Mouse (Mus musculus): ENCODE data around the gene Smok3b. TPM values are rescaled to one million over a fixed set of nuclear protein-coding genes. Genes with fewer than 3 reads are reported as not detected.

The Smok3b gene
- polyA plus RNA-seq, 1 experiment, result 0.06 TPM

DNA sequence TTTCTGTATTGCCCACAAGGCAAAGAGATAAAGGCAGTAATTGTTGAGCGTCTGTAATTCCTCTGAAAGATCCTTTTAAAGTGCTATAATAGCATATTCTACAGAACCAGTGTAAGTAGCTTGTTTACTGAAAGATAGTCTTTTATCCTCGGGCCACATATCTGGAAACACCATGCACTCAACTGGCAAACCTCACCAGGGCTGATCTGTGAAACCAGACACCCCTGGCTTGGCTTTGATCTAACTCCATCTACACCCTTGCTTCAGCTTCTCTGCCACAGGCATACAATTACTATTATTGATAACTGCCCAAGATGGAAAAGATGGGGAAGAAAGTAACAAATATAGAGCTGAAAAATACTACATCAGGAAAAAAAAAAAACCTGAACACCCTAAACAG lies 63.3 kb downstream of the Smok3b start:
- no peaks in the 10 kb centered on the region for H3K27me3 ChIP-seq (replicated peaks)
- H3K9me3 ChIP-seq, result 0 out of 2 replicates have a peak, but pooled peaks cover 4% of the 10 kb centered on the region
- H3K4me3 ChIP-seq (replicated peaks), result peak overlapping the region; percentile 97
- H3K4me1 ChIP-seq, result peaks cover 32% of the 10 kb centered on the region
- peaks cover 18% of the 10 kb centered on the region for H3K36me3 ChIP-seq (replicated peaks; ENCODE audit: low read length)
- TF ChIP-seq FLI1 (IDR thresholded peaks at IDR 0.05; ENCODE audit: low read length), result no peak
- no peak for TF ChIP-seq GATA1 (IDR thresholded peaks at IDR 0.05; ENCODE audit: borderline replicate concordance, low read length)

DNA sequence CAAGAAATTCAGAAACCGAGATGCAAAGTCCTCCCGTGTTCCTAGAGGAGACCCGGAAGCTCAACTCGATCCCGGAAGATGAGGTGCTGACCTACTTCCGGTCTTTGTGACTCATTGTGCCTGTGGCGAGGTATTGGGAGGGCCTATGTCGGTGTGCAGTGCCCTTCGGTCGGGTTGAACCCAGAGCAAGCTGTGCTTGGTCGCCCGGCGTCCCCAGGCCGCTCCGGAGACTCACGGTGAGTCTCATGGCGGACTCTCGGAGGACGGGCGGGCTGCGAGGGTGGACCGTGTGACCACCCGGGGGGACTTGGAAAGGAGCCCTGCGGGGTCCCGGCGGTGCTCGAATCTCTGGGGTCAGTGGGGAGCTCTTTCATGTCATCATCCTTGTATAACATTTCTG lies 63.8 kb downstream of the Smok3b start, which contains the start of gene Zkscan1:
Gene Zkscan1 (plus strand): TSS at position 89 of the 400 bp plus-strand sequence.
- TF ChIP-seq GATA1 (IDR thresholded peaks at IDR 0.05; ENCODE audit: borderline replicate concordance, low read length) (no peak), FLI1 (IDR thresholded peaks at IDR 0.05; ENCODE audit: low read length) (no peak)
- Histone ChIP-seq H3K9me3 (0 out of 2 replicates have a peak, but pooled peaks cover 4% of the 10 kb centered on the region), H3K4me1 (peaks cover 32% of the 10 kb centered on the region), H3K4me3 (replicated peaks) (peak within 1 kb of the TSS; percentile 97), H3K27me3 (replicated peaks) (no peaks in the 10 kb centered on the region), H3K36me3 (replicated peaks; ENCODE audit: low read length) (peaks cover 18% of the 10 kb centered on the region)

DNA sequence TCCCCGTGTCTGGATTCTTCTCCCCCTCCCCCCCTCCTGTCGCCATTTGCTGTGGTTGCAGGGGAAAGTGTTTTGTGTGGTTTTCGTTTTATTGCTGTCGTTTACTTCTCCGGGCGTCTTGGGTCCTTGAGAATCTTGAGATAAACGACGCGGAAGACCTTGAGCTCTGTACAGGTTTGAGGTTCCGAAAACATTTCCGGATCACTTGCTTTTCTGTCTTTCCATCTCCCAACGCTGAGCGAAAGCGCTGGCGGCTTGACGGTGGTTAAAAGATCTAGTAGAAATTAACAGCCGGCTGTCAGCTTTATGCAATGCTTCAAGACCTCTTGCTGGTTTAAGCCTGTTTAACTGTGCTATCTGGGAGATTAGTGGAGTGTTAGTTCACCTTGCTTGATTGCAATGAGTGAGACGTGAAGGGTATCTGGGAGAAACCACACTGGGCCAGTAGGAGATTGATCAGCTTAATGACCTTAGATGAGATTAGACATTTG lies 64.2 kb downstream of the Smok3b start:
- H3K4me3 ChIP-seq (replicated peaks), result peak overlapping the region; percentile 97
- peaks cover 32% of the 10 kb centered on the region for H3K4me1 ChIP-seq

DNA sequence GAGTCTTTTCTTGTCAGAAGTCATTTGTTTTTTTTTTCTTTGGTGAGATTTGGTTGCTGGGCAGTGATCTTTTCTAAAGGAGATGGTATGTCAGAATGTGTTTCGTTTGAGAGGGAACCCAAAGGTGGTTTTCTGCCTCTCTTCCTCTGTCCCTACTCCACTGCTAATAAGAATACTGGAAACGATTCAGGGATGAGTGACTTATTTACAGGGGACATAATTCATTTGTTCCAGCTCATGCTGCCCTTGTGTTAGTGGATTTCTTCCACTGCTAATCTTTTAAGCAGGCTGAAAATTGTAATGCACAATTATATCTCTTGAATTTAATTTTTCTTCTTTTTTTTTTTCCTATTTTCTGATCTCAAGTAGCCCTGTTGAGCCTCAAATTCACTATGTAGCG lies 65.6 kb downstream of the Smok3b start:
- Histone ChIP-seq H3K9me3 (no peaks in the 10 kb centered on the region), H3K4me3 (replicated peaks) (no peak overlapping the region), H3K36me3 (replicated peaks; ENCODE audit: low read length) (peaks cover 20% of the 10 kb centered on the region), H3K27me3 (replicated peaks) (no peaks in the 10 kb centered on the region), H3K4me1 (peaks cover 32% of the 10 kb centered on the region)
- TF ChIP-seq FLI1 (IDR thresholded peaks at IDR 0.05; ENCODE audit: low read length) (no peak), GATA1 (IDR thresholded peaks at IDR 0.05; ENCODE audit: borderline replicate concordance, low read length) (no peak)

More for the DNA sequence above, 64.2 kb downstream of the Smok3b start:
- Histone ChIP-seq H3K36me3 (replicated peaks; ENCODE audit: low read length) (peaks cover 18% of the 10 kb centered on the region), H3K27me3 (replicated peaks) (no peaks in the 10 kb centered on the region), H3K9me3 (0 out of 2 replicates have a peak, but pooled peaks cover 4% of the 10 kb centered on the region)
- TF ChIP-seq FLI1 (IDR thresholded peaks at IDR 0.05; ENCODE audit: low read length) (no peak), GATA1 (IDR thresholded peaks at IDR 0.05; ENCODE audit: borderline replicate concordance, low read length) (no peak)

DNA sequence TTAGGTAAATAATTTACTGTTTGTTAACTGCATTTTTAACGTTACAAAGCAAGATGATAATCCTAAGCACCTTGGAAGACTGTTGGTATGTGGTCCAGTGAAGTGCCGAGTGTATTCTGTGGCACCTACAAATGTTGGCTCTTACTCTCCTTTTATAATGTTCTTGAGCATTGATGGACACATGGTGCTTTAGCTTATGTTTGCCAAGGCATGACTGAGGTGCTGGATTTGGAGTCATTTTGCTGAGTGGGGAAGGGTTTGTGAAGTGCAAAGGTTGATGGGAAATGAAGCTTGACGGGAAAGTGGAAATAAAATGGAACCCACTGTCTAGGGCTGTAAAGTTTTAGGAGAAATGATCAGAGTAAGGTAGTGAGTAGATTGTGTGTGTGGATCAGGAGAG lies 67.1 kb downstream of the Smok3b start:
- H3K4me3 ChIP-seq (replicated peaks), result no peak overlapping the region
- H3K27me3 ChIP-seq (replicated peaks), result no peaks in the 10 kb centered on the region
- peaks cover 36% of the 10 kb centered on the region for H3K4me1 ChIP-seq
- peaks cover 31% of the 10 kb centered on the region for H3K36me3 ChIP-seq (replicated peaks; ENCODE audit: low read length)
- TF ChIP-seq GATA1 (IDR thresholded peaks at IDR 0.05; ENCODE audit: borderline replicate concordance, low read length), result no peak
- TF ChIP-seq FLI1 (IDR thresholded peaks at IDR 0.05; ENCODE audit: low read length), result no peak
- H3K9me3 ChIP-seq, result no peaks in the 10 kb centered on the region

DNA sequence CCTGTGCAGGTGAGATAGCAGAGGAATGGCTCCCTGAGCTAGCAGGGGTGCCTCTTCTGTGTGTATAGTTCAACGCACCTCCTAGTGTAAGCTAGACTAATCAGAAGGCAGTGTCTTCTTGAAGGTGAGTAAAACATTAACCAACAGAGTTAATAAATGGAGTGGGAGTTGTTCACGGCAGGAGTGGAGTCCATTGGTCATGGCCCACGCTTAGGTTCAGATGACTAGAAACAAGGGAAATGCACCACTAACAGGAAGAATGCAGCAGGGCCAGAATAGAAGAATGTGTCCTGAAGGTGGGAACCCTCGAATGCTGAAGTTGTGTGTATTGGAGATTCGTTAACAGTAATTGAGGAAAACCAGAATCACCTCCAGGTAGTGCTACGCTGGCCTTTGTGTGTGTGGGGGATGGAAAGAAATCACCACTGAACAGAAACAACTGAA lies 67.9 kb downstream of the Smok3b start:
- Histone ChIP-seq H3K27me3 (replicated peaks) (no peaks in the 10 kb centered on the region), H3K9me3 (no peaks in the 10 kb centered on the region), H3K4me3 (replicated peaks) (no peak overlapping the region), H3K4me1 (peaks cover 36% of the 10 kb centered on the region), H3K36me3 (replicated peaks; ENCODE audit: low read length) (peaks cover 37% of the 10 kb centered on the region)
- TF ChIP-seq FLI1 (IDR thresholded peaks at IDR 0.05; ENCODE audit: low read length), result no peak
- TF ChIP-seq GATA1 (IDR thresholded peaks at IDR 0.05; ENCODE audit: borderline replicate concordance, low read length), result no peak

DNA sequence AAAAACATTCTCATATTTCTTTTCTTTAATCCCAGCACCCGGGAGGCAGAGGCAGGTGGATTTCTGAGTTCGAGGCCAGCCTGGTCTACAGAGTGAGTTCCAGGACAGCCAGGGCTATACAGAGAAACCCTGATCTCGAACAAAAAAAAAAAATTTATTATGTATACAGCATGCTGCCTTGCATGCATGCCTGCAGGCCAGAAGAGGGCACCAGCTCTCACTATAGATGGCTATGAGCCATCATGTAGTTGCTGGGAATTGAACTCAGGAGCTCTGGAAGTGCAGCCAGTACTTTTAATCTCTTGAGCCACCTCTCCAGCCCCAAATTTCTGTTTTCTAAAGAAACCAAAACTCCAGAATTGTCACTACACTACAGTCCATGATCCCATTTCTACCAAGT lies 69.0 kb downstream of the Smok3b start:
- peaks cover 36% of the 10 kb centered on the region for H3K4me1 ChIP-seq
- peaks cover 48% of the 10 kb centered on the region for H3K36me3 ChIP-seq (replicated peaks; ENCODE audit: low read length)
- H3K9me3 ChIP-seq, result no peaks in the 10 kb centered on the region
- TF ChIP-seq FLI1 (IDR thresholded peaks at IDR 0.05; ENCODE audit: low read length) (no peak), GATA1 (IDR thresholded peaks at IDR 0.05; ENCODE audit: borderline replicate concordance, low read length) (no peak)
- H3K27me3 ChIP-seq (replicated peaks), result no peaks in the 10 kb centered on the region
- H3K4me3 ChIP-seq (replicated peaks), result no peak overlapping the region

DNA sequence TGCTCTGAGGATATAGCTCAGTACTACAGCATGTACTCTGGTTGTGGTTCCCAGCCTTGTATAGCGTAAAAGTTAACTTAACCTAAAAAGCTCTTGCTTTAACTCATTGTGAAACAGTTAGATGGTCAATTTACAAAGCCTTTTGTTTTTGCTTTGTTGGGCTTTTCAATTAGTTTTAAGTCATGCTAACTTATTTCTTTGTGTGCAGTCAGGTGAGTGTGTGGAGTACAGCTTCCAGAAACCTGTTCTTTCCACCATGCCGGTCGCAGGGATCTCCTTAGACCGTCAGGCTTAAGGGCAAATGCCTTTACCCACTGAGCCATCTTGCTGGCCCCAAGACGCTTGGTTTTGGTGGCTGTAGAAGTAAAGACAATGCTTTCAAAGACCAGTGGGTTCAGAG lies 69.5 kb downstream of the Smok3b start:
- Histone ChIP-seq H3K9me3 (no peaks in the 10 kb centered on the region), H3K4me1 (peaks cover 35% of the 10 kb centered on the region), H3K27me3 (replicated peaks) (no peaks in the 10 kb centered on the region), H3K36me3 (replicated peaks; ENCODE audit: low read length) (peaks cover 53% of the 10 kb centered on the region), H3K4me3 (replicated peaks) (no peak overlapping the region)
- TF ChIP-seq FLI1 (IDR thresholded peaks at IDR 0.05; ENCODE audit: low read length) (no peak), GATA1 (IDR thresholded peaks at IDR 0.05; ENCODE audit: borderline replicate concordance, low read length) (no peak)

DNA sequence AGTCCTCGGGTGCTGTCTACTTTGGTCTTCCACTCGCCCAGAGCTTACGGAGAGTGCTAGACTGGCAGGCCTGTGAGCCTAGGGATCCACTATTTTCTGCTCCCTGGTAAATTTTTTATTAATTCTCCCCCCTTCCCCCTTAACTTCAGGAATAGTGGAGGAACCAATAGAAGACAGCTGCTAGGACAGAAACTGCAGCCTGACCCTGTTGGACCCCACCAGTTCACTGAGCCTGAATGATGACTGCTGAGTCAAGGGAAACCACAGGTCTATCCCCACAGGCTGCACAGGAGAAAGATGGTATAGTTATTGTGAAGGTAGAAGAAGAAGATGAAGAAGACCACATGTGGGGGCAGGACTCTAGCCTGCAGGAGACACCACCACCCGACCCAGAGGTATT lies 71.5 kb downstream of the Smok3b start:
- TF ChIP-seq GATA1 (IDR thresholded peaks at IDR 0.05; ENCODE audit: borderline replicate concordance, low read length), result no peak
- TF ChIP-seq FLI1 (IDR thresholded peaks at IDR 0.05; ENCODE audit: low read length), result no peak
- peaks cover 66% of the 10 kb centered on the region for H3K36me3 ChIP-seq (replicated peaks; ENCODE audit: low read length)
- H3K27me3 ChIP-seq (replicated peaks), result no peaks in the 10 kb centered on the region
- no peak overlapping the region for H3K4me3 ChIP-seq (replicated peaks)
- no peaks in the 10 kb centered on the region for H3K9me3 ChIP-seq
- H3K4me1 ChIP-seq, result peaks cover 20% of the 10 kb centered on the region

DNA sequence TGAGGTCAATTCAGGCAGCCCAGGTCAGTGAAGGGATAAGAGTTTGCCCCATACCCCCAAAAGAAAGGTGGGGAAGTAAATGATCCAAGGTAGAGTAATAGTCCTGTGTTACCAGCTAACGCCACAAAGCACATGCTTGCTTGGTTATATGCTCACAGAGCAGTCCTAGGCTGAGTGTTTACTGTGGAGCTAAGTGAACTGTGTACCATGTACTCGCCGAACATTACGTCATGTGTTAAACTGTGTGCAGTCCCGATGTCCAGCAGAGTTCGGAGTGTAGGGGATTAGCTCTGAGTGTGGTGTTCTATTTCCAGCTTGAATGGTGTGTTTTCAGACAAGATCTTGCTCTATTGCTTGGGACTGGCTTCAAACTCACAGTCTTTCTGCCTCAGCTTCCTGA lies 73.2 kb downstream of the Smok3b start:
- TF ChIP-seq FLI1 (IDR thresholded peaks at IDR 0.05; ENCODE audit: low read length) (no peak), GATA1 (IDR thresholded peaks at IDR 0.05; ENCODE audit: borderline replicate concordance, low read length) (no peak)
- Histone ChIP-seq H3K36me3 (replicated peaks; ENCODE audit: low read length) (peaks cover 73% of the 10 kb centered on the region), H3K4me1 (peaks cover 5% of the 10 kb centered on the region; the same call in 1 of the 2 replicates), H3K4me3 (replicated peaks) (no peak overlapping the region), H3K27me3 (replicated peaks) (no peaks in the 10 kb centered on the region), H3K9me3 (no peaks in the 10 kb centered on the region)

Other genes with a start within 250 kb of the Smok3b start
- gene Ppp1r35, start 242.6 kb upstream of the Smok3b start, polyA plus RNA-seq (2012; ENCODE audit: insufficient read depth, low replicate concordance), result 104 and 105 TPM in 2 replicates
- 88.7 and 584 TPM in 2 replicates for gene Mepce, start 233.8 kb upstream of the Smok3b start, polyA plus RNA-seq (2012; ENCODE audit: insufficient read depth, low replicate concordance)
- 0.70 TPM in 1 of 2 replicates, not detected in the other for gene Zcwpw1, start 233.6 kb upstream of the Smok3b start, polyA plus RNA-seq (2012; ENCODE audit: insufficient read depth, low replicate concordance)
- gene Pilra, start 185.1 kb upstream of the Smok3b start, polyA plus RNA-seq (2012; ENCODE audit: insufficient read depth, low replicate concordance), result 1.1 TPM in 1 of 2 replicates, not detected in the other
- not detected in 2 replicates for gene Pilrb1, start 163.3 kb upstream of the Smok3b start, polyA plus RNA-seq (2012; ENCODE audit: insufficient read depth, low replicate concordance)
- gene Pilrb2, start 149.6 kb upstream of the Smok3b start, polyA plus RNA-seq (2012; ENCODE audit: insufficient read depth, low replicate concordance), result 0.83 TPM in 1 of 2 replicates, not detected in the other
- gene Cyp3a13, start 99.8 kb upstream of the Smok3b start, polyA plus RNA-seq (2012; ENCODE audit: insufficient read depth, low replicate concordance), result not detected in 2 replicates
- gene Gjc3, start 58.3 kb upstream of the Smok3b start, polyA plus RNA-seq (2012; ENCODE audit: insufficient read depth, low replicate concordance), result 0.68 TPM in 1 of 2 replicates, not detected in the other
- gene Azgp1, start 39.9 kb upstream of the Smok3b start, polyA plus RNA-seq (2012; ENCODE audit: insufficient read depth, low replicate concordance), result not detected in 2 replicates
- gene Smok3a, start 168 bp upstream of the Smok3b start, polyA plus RNA-seq (2012; ENCODE audit: insufficient read depth, low replicate concordance), result not detected in 2 replicates
- not detected in 2 replicates for gene Smok3c, start 31.8 kb downstream of the Smok3b start, polyA plus RNA-seq (2012; ENCODE audit: insufficient read depth, low replicate concordance)
- 0.38 TPM in 1 of 2 replicates, not detected in the other for gene Zkscan1, start 63.7 kb downstream of the Smok3b start, polyA plus RNA-seq (2012; ENCODE audit: insufficient read depth, low replicate concordance)
- 0.86 TPM in 1 of 2 replicates, not detected in the other for gene Zscan21, start 95.5 kb downstream of the Smok3b start, polyA plus RNA-seq (2012; ENCODE audit: insufficient read depth, low replicate concordance)
- 0.13 TPM in 1 of 2 replicates, not detected in the other for gene Zfp113, start 134.3 kb downstream of the Smok3b start, polyA plus RNA-seq (2012; ENCODE audit: insufficient read depth, low replicate concordance)
- 18.0 and 85.5 TPM in 2 replicates for gene Cops6, start 139.6 kb downstream of the Smok3b start, polyA plus RNA-seq (2012; ENCODE audit: insufficient read depth, low replicate concordance)
- gene Ap4m1, start 150.6 kb downstream of the Smok3b start, polyA plus RNA-seq (2012; ENCODE audit: insufficient read depth, low replicate concordance), result 5.5 and 7.4 TPM in 2 replicates
- gene Mcm7, start 151.0 kb downstream of the Smok3b start, polyA plus RNA-seq (2012; ENCODE audit: insufficient read depth, low replicate concordance), result 6.7 and 10.6 TPM in 2 replicates
- gene Taf6, start 166.0 kb downstream of the Smok3b start, polyA plus RNA-seq (2012; ENCODE audit: insufficient read depth, low replicate concordance), result 21.9 and 50.3 TPM in 2 replicates
- gene Cnpy4, start 166.1 kb downstream of the Smok3b start, polyA plus RNA-seq (2012; ENCODE audit: insufficient read depth, low replicate concordance), result 1.8 and 2.1 TPM in 2 replicates
- 3.8 TPM in 1 of 2 replicates, not detected in the other for gene Mblac1, start 172.9 kb downstream of the Smok3b start, polyA plus RNA-seq (2012; ENCODE audit: insufficient read depth, low replicate concordance)
- gene Nxpe5, start 204.5 kb downstream of the Smok3b start, polyA plus RNA-seq (2012; ENCODE audit: insufficient read depth, low replicate concordance), result 0.40 TPM in 1 of 2 replicates, not detected in the other
- 61.6 and 131 TPM in 2 replicates for gene Lamtor4, start 234.1 kb downstream of the Smok3b start, polyA plus RNA-seq (2012; ENCODE audit: insufficient read depth, low replicate concordance)
- 49.9 and 62.5 TPM in 2 replicates for gene BC037034, start 242.6 kb downstream of the Smok3b start, polyA plus RNA-seq (2012; ENCODE audit: insufficient read depth, low replicate concordance)

Data from megakaryocyte, embryonic 14.5 days (primary cell).